Mouse (Mus musculus): ENCODE measurements around the gene Lrrc1.

The Lrrc1 gene

GRCm38 (mm10) chr9:77388956-77389355 lies 155.7 kb downstream of the Lrrc1 start:
- DNase-seq (ENCODE audit: low read depth, low spot score): no peak

- no peak for DNase-seq (ENCODE audit: low read depth, low spot score)
Measured at GRCm38 (mm10) chr9:77386751-77387150, 157.9 kb downstream of the Lrrc1 start.

- no peak for DNase-seq (ENCODE audit: low read depth, low spot score)
Measured at GRCm38 (mm10) chr9:77385611-77386010, 159.1 kb downstream of the Lrrc1 start.

- no peak for DNase-seq (ENCODE audit: low read depth, low spot score)
Measured at GRCm38 (mm10) chr9:77384651-77385050, 160.0 kb downstream of the Lrrc1 start.

- no peak for DNase-seq (ENCODE audit: low read depth, low spot score)
Measured at GRCm38 (mm10) chr9:77383951-77384350, 160.7 kb downstream of the Lrrc1 start.

- no peak for DNase-seq (ENCODE audit: low read depth, low spot score)
Measured at GRCm38 (mm10) chr9:77382514-77382913, 162.2 kb downstream of the Lrrc1 start.

GRCm38 (mm10) chr9:77381565-77381964 lies 163.1 kb downstream of the Lrrc1 start:
- DNase-seq (ENCODE audit: low read depth, low spot score): no peak

Data from telencephalon, adult 2 months (tissue).